Mouse (Mus musculus) hindbrain, embryonic 11.5 days (tissue): ENCODE results near the gene Gab2. TPM values are rescaled to one million over a fixed set of nuclear protein-coding genes. Genes with fewer than 3 reads are reported as not detected.

Experiments
- ATAC-seq: fragments of 200-750 bp; cut with Nextera tagmentation; 2 replicates; pipeline ENCODE4 v1.8.0; 2017; ENCODE audit warnings: mild to moderate bottlenecking, moderate TSS enrichment, moderate library complexity; ENCODE audit not compliant: low FRiP score
- DNase-seq: peaks from one replicate; pipeline ENCODE4 v3.0.0-alpha.2; 2015; ENCODE audit warnings: low spot score
- H3K27ac ChIP-seq: fragments of 300-500 bp; sonication (generic); 2 replicates; pipeline ENCODE4 v1.5.1; 2014; ENCODE audit warnings: mild to moderate bottlenecking, low read depth, low read length
- H3K27me3 ChIP-seq: fragments of 300-500 bp; sonication (generic); 2 replicates; pipeline ENCODE4 v1.6.1; 2014; ENCODE audit warnings: mild to moderate bottlenecking, low read length, moderate library complexity, mixed read lengths; ENCODE audit not compliant: control insufficient read depth, insufficient read depth
- H3K36me3 ChIP-seq: fragments of 300-500 bp; sonication (generic); 2 replicates; pipeline ENCODE4 v1.6.1; 2014; ENCODE audit warnings: mild to moderate bottlenecking, low read length, moderate library complexity, mixed read lengths; ENCODE audit not compliant: control insufficient read depth, insufficient read depth
- H3K4me1 ChIP-seq: fragments of 300-500 bp; sonication (generic); replicated peaks from 2 replicates; pipeline ENCODE4 v1.6.1; 2014; ENCODE audit warnings: low read length, mixed read lengths; ENCODE audit not compliant: control insufficient read depth, insufficient read depth
- H3K4me2 ChIP-seq: fragments of 300-500 bp; sonication (generic); replicated peaks from 2 replicates; pipeline ENCODE4 v1.6.1; 2014; ENCODE audit warnings: mild to moderate bottlenecking, low read depth, low read length
- H3K4me3 ChIP-seq: fragments of 300-500 bp; sonication (generic); 2 replicates; pipeline ENCODE4 v1.5.1; 2014; ENCODE audit warnings: low read depth, low read length
- H3K9ac ChIP-seq: fragments of 300-500 bp; sonication (generic); 2 replicates; pipeline ENCODE4 v1.6.1; 2014; ENCODE audit warnings: low read depth, low read length
- H3K9me3 ChIP-seq: fragments of 300-500 bp; sonication (generic); 2 replicates; pipeline ENCODE4 v1.6.1; 2016; ENCODE audit warnings: low read length; ENCODE audit not compliant: control insufficient read depth
- WGBS: fragments of 180-500 bp; shearing (Covaris S2); extraction: QIAGEN DNeasy Blood & Tissue Kit; methylation state at CpG from one replicate; pipeline ENCODE4 v1.1.7; 2014; 5-methylcytosine and 5-hydroxymethylcytosine counted together
- polyA plus RNA-seq: library from polyadenylated mRNA; unstranded; fragments of >200 nt; fragmentation: Nextera tagmentation; extraction: Ambion mirVana; gene quantifications from 2 replicates; pipeline ENCODE4 v1.2.1, GENCODE M21; 2014

Gab2 gene
- polyA plus RNA-seq, 1 experiment from 2014 or later: 8.1 TPM

- Histone ChIP-seq H3K4me1 (no peaks in the 10 kb centered on the region; the same call in 1 of the 2 replicates), H3K9me3 (no peaks in the 10 kb centered on the region), H3K4me3 (peak overlapping the region; percentile 18; the same call in 1 of the 2 replicates), H3K27ac (no peak overlapping the region), H3K36me3 (no peaks in the 10 kb centered on the region), H3K27me3 (peaks cover 17% of the 10 kb centered on the region), H3K9ac (no peak overlapping the region), H3K4me2 (peak overlapping the region; percentile 42)
- DNase-seq (peak; percentile 42), ATAC-seq (peak; percentile 55)
- 17% methylated on average over 75 of the region's 96 CpGs for WGBS
Observed at GRCm38 (mm10) chr7:97325156-97325985, 244.0 kb downstream of the Gab2 start.

- peaks cover 17% of the 10 kb centered on the region for H3K27me3 ChIP-seq
- DNase-seq (no peak), ATAC-seq (no peak)
- no peak overlapping the region for H3K27ac ChIP-seq
- no peaks in the 10 kb centered on the region; the same call in 1 of the 2 replicates for H3K4me1 ChIP-seq
- no peaks in the 10 kb centered on the region for H3K36me3 ChIP-seq
- H3K4me3 ChIP-seq: no peak overlapping the region
- no peak overlapping the region for H3K9ac ChIP-seq
- WGBS: 89% methylated on average over 4 of the region's 4 CpGs
- no peaks in the 10 kb centered on the region for H3K9me3 ChIP-seq
- no peak overlapping the region for H3K4me2 ChIP-seq
Observed at GRCm38 (mm10) chr7:97327376-97327775, 246.0 kb downstream of the Gab2 start.

GRCm38 (mm10) chr7:97328891-97329588, 247.7 kb downstream of the Gab2 start:
- H3K36me3 ChIP-seq: no peaks in the 10 kb centered on the region
- H3K4me3 ChIP-seq: no peak overlapping the region
- no peak overlapping the region for H3K4me2 ChIP-seq
- 80% methylated on average over 13 of the region's 13 CpGs for WGBS
- no peak for ATAC-seq
- H3K27me3 ChIP-seq: peaks cover 17% of the 10 kb centered on the region
- H3K4me1 ChIP-seq: no peaks in the 10 kb centered on the region; the same call in 1 of the 2 replicates
- H3K9ac ChIP-seq: no peak overlapping the region
- H3K9me3 ChIP-seq: no peaks in the 10 kb centered on the region
- H3K27ac ChIP-seq: no peak overlapping the region
- DNase-seq: no peak

- ATAC-seq: no peak
- Histone ChIP-seq H3K27me3 (peaks cover 17% of the 10 kb centered on the region), H3K4me1 (no peaks in the 10 kb centered on the region; the same call in 1 of the 2 replicates)
Observed at GRCm38 (mm10) chr7:97329676-97330075, 248.3 kb downstream of the Gab2 start.

GRCm38 (mm10) chr7:97330931-97331645, 249.7 kb downstream of the Gab2 start:
- peak overlapping the region; percentile 71 for H3K4me2 ChIP-seq
- H3K9ac ChIP-seq: peak overlapping the region; percentile 64
- no peaks in the 10 kb centered on the region for H3K4me1 ChIP-seq
- no peaks in the 10 kb centered on the region for H3K9me3 ChIP-seq
- H3K27me3 ChIP-seq: peaks cover 6% of the 10 kb centered on the region
- H3K4me3 ChIP-seq: peak overlapping the region; percentile 81
- no peak overlapping the region for H3K27ac ChIP-seq
- ATAC-seq (no peak), DNase-seq (no peak)
- 69% methylated on average over 11 of the region's 11 CpGs for WGBS
- no peaks in the 10 kb centered on the region for H3K36me3 ChIP-seq

More at GRCm38 (mm10) chr7:97329676-97330075, 248.3 kb downstream of the Gab2 start:
- no peak overlapping the region for H3K4me3 ChIP-seq
- H3K36me3 ChIP-seq: no peaks in the 10 kb centered on the region
- no peak overlapping the region for H3K27ac ChIP-seq
- H3K4me2 ChIP-seq: no peak overlapping the region
- WGBS: 89% methylated on average over 3 of the region's 3 CpGs
- no peak for DNase-seq
- H3K9ac ChIP-seq: no peak overlapping the region
- no peaks in the 10 kb centered on the region for H3K9me3 ChIP-seq

- H3K36me3 ChIP-seq: no peaks in the 10 kb centered on the region
- peak within 1 kb of the TSS; percentile 75 for H3K9ac ChIP-seq
- H3K27me3 ChIP-seq: no peaks in the 10 kb centered on the region; the same call in 1 of the 2 replicates
- no peak within 1 kb of the TSS for H3K27ac ChIP-seq
- H3K4me3 ChIP-seq: peak within 1 kb of the TSS; percentile 81
- DNase-seq (peak; percentile 96), ATAC-seq (peak; percentile 99)
- peak within 1 kb of the TSS; percentile 71 for H3K4me2 ChIP-seq
- H3K4me1 ChIP-seq: no peaks in the 10 kb centered on the region
- WGBS: under 1% methylated on average over 66 of the region's 68 CpGs
- H3K9me3 ChIP-seq: no peaks in the 10 kb centered on the region
Observed at GRCm38 (mm10) chr7:97331726-97332666, 250.6 kb downstream of the Gab2 start, which contains the start of the genes Usp35 and Kctd21. Gene Usp35, minus strand, starts transcription at chr7:97332020. Gene Kctd21, plus strand, starts transcription at chr7:97332327.

GRCm38 (mm10) chr7:97332667-97333041, 251.3 kb downstream of the Gab2 start:
- Histone ChIP-seq H3K36me3 (no peaks in the 10 kb centered on the region), H3K4me3 (peak overlapping the region; percentile 81), H3K4me1 (no peaks in the 10 kb centered on the region), H3K27me3 (no peaks in the 10 kb centered on the region), H3K9ac (peak overlapping the region; percentile 75), H3K27ac (no peak overlapping the region), H3K4me2 (peak overlapping the region; percentile 71), H3K9me3 (no peaks in the 10 kb centered on the region)
- WGBS: 10% methylated on average over 9 of the region's 9 CpGs
- DNase-seq (no peak), ATAC-seq (no peak)
